Mouse (Mus musculus) spleen, postnatal 14 days (tissue): ENCODE measurements around the gene Jhy.

Experiments used
- DNase-seq, 2 experiments: peaks; one replicate each; pipeline ENCODE4 v3.0.0; 2021 to 2022; ENCODE audit warnings: low spot score in 2 of 2

Gene Jhy

DNA sequence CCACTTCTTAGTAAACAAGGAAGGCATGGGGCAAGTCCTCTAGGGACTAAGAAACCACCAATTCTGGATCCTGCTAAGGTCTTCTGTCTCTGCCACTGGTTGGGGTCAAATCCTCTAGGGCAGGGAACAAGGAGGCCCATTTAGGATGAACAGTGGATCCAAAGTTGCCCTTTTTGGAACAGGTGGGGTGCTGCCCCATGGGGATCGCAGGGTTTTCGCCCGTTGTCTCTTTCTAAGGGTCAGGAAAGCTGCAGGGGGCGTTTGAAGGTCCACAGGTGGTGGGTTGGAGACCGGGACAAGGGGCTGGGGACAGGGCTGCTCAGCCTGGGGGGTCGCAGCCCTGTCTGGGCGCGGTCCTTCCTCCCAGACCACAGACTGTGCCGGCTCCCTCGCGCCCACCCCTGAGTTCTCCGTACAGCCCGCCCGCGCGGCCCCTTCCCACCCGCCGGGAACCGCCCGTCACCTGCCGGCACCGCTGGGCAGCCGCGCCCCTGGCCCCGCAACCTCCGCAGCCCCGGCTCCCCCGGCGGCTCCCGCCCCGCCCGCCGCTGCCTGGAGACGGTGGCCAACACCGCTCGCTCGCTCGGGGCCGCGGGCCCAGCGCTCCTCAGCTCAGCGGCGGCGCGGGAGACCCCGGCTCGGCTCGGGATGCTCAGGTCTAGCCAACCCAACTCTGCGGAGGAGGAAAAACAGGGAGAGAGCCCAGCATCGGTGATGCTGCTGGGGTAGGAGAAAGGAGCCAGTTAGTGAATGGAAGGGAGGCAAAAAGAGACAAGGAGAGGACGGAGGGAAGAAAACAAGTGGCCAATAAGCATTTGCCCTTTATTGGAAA is at the start of gene Jhy:
Gene Jhy (minus strand): TSS at position 533 of the 832 bp plus-strand sequence.
- DNase-seq: no peak

DNA sequence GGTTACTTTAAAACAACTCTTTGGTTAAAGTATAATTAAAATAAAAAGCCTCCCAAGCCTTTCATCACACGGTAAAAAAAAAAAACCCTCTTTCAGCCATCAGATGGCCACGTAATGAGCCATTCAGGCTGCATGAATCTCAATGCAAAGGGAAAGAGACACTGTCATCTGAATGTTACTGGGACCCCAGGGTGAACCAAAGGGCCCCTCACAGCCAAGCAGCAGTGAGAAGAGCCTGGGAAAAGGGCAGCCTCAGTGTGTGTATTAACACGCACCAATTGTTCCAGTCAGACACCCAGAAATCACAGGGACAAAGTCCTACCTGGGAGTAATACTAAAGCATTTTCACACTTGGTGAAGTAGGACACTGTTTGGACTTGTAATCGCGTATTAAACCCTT is 48.5 kb upstream of the Jhy start:
- DNase-seq: no peak

DNA sequence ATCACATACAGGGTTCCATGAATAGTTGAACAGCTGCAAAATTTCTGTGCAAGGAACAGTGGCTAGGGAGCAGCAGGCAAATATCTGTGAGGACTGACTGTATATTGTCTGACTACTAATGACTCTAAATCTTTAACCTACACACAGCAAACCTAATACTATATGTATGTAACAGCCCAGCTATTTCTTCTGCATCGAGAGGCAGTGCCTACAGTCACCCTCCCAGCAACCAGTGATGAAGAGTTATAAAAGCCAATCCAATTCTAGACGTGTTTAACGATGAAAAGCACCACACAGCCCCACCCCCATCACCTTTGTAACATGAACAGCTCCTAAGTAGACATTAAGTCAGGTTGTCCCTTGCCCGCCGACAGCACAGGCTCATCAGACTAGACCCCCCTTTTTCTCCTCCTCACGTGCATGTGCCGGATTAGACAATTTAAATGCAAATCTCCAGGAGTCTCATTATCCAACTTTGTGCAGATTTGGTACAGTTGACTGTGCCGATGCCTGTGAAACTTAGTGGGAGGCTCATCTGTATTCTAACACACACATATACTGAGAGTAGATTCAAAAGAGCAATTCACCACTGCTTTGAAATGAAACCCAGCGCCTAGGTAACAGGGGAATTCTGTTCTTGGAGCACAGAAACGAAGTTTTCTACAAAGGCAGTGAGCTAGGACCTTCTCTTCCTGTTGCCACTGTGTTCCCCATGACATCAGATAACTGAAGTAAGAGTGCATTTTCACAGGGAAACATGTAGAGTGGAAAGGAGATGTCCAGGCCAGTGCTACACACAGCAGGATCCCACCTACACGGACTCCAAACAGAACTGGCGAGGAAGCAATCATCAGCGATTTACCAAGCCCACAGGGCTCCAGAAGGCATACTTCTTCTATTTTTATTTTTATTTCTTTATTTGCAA is 47.9 kb upstream of the Jhy start:
- DNase-seq: no peak

DNA sequence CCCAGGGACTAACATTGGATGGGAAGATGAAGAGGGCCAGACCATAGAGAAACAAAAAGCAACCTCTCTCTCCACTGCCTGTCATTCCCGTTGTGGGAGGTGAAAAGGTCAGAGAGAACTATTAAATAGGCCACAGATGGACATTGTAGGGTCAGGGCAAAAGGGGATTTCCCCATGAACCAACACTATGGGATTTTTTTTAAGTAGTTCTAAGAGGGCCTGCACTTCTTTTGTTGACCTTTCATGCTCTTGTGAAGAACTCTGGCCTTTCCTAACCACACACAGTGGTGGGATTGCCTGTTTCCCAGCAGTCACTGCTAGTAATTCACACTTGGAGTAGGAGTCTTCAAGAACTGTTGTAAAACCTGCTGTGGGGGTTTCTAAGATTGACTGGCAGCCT is 43.9 kb upstream of the Jhy start:
- DNase-seq: no peak

DNA sequence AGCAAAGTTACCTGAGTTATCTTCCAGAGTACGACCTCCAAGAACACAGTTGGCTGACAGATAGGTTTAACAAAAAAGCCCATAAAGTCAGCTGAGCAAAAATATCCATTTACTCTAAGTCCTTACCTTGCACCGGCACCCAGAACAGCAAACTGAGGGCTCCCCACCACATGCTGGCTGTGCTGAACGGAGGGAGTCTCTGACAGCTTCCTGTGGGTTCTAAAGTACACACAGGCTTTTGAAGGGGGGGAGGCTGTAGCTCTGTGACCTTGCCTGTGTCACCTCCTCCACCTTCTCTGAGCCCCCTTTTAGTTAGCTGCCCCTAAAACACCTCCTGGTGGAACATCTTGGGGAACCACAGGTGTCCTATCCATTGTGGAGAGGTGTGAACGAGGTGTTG is 40.5 kb upstream of the Jhy start, which contains the start of gene Crtam:
Gene Crtam (minus strand): TSS at position 214 of the 400 bp plus-strand sequence.
- no peak for DNase-seq

DNA sequence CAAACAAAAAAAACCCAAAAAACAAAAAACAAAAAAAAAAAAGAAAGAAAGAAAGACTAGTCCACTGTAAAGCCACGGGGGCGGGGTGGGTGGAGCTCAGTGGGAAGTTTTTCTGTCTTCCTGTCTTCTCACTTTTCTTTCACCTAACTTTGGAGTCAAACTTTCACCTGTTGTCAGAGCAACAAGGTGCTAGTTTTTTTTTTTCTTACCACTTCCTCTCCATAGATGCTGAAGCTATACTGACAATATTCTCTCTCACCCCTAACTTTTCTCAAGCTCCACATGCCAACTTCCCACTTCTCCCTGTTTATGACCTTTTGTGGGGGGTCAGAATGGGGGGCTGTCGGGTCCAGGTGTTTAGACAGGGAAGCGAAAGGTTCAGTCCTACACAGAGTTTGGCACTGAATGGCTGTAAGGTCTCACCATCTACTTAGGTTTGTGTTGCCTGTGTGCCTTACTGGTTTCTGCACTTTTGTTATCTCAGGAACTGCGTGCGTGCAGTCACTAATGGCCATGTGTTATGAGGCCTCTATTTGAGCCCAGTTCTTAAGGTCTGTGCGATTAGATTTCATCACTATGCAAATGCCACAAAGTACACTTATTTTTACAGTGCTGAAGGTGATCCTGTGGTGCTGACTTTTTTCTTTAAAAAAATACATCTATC is 33.3 kb upstream of the Jhy start:
- DNase-seq: no peak

DNA sequence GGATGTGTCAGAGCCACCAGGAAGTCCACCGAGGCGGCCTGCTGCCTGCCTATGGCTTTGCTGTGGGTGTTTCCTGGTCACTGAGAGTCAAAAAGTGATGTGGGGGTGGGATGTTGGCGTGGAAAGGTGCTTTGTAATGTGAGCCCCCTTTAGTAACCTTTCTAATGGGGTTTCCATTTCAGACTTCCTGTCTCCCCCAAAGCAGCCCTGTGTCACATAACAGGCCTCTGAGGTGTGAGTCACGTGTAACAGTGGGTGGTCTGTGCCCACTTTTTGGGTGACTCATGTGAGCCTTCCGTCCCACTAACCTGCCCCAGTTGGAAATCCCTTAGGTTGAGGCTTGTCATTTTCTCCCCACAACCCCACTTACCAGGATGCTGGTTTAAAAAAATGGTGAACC is 30.2 kb upstream of the Jhy start:
- DNase-seq: no peak

DNA sequence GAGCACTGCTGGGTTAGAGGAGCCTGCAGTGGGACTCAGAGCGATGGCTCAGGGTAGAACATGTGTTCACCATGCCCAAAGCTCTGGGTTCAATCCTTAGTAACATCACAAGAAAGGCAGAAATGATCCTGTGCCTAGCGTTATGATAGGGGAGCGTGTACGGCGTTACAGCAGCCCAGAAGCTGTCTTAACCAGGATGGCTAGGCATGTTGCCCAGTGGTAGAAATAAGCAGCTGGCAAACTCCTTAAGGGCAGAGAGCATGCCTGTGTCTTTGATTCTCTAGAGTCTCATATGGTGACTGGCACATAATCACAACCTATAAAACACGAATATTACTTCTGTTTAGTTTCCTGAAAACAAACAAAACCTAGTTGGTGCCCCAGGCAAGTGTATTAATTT is 27.6 kb upstream of the Jhy start:
- DNase-seq: no peak

DNA sequence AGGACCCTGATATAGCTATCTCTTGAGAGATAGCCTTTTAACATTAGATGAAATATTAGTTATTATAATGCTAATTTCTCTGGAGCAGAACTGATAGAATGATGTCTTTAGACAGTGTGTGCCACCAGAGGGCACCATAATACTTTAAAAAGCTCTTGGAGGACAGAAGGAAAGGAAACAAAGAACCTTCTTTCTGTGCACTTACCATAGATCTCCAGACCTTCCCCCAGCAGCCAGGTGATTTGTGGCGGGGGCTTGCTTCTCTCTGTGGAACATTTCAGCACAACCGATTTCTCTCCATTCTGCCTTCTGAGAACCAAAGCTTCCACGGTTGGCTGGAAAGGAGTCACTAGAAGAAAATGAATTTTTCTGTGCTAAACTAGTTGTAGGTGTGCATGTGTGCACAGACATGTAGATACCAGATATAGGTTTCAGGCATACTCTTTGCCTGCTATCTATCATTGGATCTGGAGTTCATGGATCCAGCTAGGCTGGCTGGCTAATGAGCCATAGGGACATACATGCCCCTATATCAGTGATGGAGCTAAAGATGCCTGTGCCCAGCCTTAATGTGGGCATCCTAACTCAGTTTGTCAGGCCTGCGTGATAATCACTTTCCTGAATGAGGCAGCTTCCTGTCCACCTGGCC is 26.1 kb upstream of the Jhy start:
- DNase-seq: peak in 1 of 2 experiments; percentile 40

DNA sequence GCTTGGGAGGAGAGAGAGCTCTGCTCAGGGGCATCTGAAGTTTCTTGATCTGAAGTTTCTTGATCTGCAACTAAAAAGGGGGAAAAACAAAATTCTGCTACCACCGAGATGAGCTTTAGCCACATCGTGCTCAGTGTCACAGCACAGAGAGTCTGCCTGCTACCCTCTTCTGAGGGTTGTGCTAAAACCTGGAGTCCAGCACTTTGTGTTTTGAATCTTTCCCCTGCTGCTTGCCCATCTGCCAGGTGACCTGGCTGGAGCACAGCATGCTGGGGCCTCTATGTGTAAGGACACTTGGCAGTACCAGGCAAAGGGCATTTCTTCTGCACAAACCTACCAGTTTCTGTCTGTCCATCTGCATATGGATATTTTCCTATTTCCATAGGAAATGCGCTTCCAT is 20.4 kb upstream of the Jhy start:
- no peak for DNase-seq

DNA sequence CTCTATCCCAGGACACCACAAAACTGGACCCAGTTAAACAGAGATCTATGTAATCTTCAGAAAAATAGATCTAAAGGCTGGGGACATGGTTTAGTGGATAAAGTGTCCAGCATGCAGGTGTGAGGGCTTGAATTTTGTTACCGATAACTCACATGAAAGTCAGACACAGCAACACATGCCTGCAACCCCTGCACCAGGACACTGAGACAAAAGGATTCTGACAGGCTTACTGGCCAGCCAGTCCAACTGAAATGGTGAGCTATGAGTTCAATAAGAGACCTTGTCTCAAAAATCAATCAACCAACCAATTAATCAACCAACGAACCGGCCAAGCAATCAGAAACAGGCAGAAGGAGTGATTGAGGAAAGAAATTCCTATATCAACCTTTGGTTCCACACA is 19.8 kb upstream of the Jhy start:
- no peak for DNase-seq

DNA sequence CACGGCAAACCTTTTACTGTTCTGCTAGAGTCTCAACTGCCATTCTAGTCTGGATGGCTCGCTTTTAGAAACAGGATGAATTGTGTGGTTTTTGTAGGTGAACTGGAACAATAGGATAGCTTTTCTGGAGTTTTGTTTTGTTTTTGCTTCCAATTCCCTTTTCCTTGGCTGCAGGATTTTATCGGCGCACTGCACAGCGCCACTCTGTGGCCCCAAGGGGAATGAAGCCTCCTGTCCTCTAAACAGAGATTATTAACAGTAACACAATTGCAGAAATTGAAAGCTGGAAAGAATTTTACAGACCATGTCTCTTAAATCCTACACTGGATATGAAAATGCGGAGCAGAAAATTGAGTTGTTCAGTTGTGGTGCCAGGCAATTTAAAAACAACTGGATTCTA is 18.6 kb upstream of the Jhy start:
- DNase-seq: no peak

DNA sequence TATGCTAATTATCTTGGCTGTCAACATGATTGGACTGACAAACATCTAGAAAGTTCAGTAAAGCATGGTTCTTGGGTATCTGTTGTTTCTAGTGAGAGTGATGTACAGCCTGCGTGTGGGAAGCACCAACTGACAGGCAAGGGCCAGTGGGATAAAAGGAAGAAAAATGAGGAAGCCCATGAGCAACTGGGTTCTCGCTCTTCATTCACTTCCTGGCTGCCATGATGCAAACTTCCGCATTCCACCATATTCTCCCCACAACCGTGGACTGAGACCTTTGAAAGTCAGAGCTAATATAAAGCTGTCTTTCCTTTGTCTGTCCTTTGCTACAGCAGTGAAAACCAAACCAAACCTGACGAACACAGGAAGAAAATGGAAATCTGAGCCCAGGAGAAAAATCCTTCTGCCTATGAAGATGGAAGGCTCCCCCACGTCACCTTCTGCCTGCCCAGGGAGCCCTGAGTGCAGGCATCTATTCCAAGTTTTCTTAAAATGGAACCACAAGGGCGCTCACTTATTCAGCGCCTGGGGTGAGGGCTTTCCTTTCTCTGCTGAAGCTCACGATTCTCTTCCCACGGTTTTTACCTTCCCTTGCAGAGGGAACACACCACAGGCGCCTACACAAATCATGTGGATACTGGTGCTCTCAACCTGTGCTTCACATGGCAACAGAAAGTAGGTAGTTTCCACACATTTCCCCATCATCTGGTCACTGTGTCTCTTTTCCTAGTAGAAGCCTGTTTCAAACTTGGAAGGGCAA is 10.3 kb upstream of the Jhy start:
- no peak for DNase-seq

DNA sequence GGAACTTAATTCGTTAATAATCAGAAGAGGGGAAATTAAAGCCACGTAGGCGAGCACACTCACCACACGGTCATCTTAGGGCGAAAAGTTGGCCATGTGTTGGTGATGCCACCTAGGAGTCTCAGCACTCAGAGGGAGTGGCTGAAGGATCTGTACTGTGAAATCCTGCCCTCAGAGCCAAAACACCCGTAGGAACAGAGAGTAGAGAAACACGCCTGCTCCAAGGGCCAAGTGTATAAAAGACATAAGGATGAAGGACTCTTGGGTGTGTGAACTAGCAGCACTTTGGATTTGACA is 448 bp upstream of the Jhy start:
- no peak for DNase-seq

DNA sequence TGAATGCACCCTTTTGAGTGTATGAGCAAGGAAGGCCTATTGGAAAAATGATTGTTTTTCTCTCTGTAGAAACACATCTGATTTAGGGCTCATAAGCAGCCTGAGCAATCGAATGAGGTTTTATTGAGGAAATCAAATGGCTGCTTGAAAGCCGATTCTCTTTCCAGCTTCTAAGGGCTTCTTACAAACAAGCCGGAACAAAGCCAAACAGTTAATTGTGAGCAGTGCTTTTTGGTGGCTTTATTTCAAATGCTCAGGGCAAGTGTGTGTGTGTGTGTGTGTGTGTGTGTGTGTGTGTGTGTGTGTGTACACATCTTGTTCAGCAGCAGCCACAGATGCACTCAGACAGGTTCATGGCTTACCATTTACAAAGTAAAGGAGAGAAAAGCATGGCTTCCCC is 2.5 kb downstream of the Jhy start:
- no peak for DNase-seq

DNA sequence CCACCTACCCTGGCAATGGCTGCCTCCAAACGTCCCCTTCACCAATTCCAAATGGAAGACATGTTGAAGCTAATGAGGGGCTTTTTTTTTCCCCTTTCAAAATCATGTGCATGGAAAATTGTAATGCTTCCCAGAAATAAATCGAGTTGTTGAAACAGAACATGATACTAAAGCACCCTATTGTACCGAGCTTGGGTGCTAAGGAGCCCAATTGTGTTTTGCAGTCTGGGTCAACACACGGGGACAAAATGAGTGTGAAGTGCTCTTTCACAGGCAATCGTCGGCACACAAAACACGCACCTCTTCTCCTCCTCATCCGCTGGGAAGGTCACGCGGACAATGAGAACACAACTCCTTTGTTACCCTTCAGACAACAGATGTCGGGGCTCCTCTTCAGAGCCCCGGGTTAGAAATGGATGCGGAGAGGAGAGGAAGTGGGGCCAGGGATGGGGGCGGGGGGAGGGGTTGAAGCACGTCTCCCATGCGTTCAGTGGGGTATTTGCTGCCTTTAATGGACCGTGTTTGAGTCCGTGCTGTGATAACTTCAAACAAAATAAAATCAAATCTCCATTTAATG is 14.8 kb downstream of the Jhy start:
- no peak for DNase-seq

DNA sequence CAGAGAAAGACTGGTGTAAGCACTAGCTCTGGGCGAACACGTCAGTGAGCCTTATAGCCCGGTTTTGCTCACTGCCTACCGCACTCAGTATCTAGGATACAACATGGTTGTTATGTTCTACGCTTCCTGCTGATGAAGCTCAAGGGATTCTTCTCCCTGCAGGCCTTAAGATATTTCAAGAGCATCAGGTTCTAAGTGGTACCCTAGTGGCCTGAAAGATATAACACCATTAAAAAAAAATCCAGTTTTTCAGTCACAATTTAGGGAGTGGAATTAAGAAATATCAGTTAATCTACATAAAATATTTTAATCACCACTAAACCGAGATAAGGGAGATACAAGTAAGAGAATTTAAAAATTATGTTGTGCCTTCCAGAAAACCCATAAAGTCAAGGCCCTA is 15.4 kb downstream of the Jhy start:
- no peak for DNase-seq

DNA sequence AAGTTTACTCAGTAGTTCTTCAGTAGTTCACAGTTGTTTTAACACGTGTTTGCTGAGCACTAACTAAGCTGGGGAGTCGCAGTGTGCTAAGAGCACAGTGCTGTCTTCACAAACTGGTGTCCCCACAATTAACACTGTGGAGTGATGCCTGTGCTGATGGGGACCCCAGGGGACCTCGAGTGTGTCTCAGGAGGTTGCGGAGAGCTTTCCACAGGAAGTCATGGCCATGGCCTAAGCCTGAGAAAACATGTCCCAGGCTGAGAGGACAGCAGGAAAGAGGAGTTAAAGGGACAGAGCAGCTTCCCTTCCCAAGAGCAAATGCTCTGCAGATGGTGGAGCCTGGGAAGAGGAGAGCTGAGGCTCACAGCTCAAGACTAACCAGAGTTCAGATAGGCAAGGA is 16.8 kb downstream of the Jhy start:
- no peak for DNase-seq

DNA sequence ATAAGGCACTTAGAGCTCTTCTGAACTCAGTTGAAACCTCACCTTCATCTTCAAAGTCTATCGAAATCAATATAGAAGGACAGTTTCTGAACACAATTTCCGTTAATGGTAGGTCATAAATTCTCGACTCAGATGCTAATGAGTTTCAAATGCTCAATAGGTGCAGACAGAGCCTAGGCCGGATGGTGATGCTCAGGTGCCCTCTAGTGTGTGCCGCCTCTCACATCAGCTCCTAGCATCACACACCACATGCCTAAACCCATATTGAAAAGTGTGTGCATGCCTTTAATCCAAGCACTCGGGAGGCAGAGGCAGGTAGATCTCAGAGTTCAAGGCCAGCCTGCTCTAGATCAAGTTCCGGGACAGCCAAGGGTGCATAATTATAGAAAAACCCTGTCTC is 26.5 kb downstream of the Jhy start:
- DNase-seq: no peak

DNA sequence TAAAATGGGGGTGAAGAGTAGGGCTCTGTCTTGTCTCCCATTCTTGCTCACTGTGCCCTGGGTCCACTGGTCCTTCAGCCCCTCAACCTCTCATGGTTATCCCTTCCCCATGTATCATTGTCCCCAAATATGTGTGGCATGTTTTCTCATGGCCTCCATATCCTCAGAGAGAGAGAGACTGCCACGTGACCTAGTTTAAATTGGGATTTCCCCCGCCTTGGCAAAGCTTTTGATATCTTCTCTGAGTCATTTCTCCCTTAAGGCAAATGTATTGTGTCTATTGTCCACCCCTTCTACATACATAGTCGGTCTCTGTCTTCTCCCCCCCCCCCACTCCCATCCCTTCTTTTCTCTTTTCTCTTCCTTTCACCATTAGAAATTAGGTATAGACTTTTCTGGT is 30.6 kb downstream of the Jhy start:
- no peak for DNase-seq
